Mouse (Mus musculus) c-Kit-positive CD71-positive TER-119-positive erythroid progenitor cells, embryonic 14.5 days (primary cell): Measurements from ENCODE around the gene Pex7.

Experiments used
- DNase-seq: peaks from one replicate; pipeline ENCODE4 v3.0.0-alpha.2; 2013; ENCODE audit warnings: low spot score

Pex7 gene

DNA sequence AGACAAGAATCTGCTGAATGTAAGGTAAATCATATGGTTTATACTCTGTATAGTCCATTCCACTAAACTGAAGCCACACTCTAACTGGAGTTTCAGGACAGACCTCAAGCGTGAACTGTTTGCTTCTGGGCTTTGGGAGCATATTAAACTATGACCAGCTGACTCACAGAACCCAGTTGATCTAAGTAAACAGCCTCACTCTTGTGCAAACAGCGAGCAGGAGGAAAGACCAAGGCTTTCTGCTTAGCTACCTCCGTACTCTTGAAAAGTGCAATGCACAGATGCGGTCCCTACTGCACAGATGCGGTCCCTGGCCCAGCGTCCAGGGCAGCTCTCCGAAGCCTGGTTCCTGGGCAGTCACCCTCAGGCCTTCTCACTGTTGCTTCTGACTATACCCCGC lies 30.2 kb downstream of the Pex7 start:
- no peak for DNase-seq

DNA sequence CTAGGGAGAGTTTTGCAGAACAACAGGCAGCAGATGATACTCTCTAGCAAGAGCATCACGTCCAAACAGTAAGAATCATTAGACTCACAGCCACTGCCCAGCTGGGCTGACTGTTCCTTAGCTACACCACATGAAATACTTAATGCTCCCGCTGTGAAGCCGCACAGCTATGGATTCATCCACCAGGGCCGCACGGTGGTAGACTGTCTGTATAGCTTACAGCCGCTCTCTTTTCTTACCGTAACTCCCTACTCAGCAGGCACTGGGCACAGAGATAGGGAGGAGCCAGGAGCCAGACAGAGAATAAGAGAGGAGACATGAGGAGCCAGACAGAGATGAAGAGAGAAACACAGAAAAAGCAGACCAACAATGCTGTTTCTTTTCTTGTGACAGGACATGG lies 30.8 kb downstream of the Pex7 start:
- no peak for DNase-seq

DNA sequence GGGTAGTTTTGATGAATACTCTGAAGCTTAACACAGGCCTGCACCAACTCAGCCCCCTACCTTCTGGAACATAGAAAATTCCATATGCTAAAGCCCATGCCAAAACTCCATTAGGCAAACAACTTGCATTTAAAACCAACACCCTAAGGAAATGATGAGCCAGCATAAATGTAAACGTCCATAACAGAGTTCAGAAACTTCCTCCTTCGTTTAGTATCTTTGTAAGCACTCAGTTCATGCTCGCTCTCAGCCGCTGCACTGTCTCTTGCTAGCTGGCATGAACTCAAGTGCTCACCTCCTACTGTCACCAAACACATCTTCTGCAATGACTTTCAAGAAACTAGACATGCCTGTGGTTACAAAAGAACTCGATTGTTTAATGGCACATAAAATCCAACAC lies 32.1 kb downstream of the Pex7 start:
- DNase-seq = no peak

GRCm38 (mm10) chr10:19855597-19856306 lies 51.7 kb downstream of the Pex7 start:
- no peak for DNase-seq

DNA sequence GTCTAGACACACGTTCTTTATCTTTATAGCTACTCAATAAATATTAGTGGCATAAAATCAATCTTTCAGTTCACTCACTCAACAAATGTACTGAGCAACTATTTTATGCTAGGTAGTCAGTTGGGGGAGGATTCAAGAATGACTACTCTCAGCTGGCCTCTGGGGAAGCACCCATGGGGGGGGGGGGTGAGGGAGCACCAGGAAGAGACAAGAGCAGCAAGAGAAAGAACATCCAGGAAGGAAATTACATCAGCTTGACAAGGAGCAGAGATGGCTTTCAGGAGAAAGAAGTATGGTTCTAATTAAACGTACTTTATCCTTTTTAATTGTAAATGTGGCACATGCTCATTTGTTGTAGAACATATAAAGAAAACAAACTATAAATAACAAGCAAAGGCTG lies 53.9 kb downstream of the Pex7 start:
- DNase-seq = no peak

GRCm38 (mm10) chr10:19852776-19853175 lies 54.7 kb downstream of the Pex7 start:
- DNase-seq = no peak

DNA sequence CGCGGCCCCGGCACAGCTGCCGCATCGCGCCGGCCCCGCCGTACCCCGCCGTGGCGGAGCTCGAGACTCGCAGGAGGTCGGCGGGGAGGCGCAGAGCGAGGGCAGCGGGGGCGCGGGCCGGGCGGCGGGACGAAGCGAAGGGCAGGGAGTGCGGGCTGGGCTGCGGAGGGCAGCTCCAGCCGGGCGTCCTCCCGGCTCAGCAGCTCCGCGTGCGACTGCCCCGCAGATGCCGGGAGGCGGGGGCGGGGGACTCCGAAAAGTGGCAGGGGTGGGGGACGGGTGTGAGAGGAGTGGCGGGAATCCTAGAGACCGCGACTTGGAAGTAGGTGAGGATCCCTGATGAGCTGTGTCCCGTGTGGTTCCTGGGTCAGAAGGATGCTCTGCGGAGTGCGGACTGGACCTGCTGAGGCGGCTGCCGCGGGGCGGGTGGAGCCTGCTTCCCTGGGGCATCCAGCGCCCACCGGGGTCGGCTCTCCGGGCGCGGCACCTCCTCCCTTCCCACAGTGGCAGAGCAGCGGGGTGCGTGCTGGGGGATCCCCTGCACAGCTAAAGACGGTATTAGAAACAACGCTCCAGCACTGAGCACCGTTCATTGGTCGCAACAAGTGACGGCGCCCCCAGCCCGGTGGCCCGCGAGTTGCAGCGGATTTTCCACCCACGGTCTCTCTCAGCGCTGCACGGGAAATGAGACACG lies 56.3 kb downstream of the Pex7 start, which contains the start of gene Slc35d3:
Gene Slc35d3 (minus strand): TSS at position 462 of the 694 bp plus-strand sequence.
- no peak for DNase-seq

DNA sequence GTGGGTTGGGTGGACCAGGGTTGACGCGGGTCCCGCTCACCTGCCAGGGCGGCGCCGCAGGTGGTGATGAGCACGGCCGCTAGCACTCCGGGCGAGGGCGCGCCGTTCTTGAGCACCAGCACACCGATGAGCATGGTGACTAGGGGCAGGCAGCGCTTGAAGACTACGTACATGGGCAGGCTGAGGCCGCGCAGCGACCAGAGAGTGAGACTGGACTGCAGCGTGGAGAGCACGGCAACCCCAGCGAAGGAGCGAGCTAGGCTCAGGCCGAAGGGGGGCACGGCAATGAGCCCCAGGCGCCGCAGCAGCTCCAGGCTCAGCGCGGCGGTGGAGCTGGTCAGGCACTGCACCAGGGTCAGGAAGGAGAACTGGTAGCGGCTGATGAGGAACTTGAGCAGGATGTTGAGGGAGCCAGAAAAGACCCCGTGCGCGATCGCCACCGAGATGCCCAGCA lies 56.9 kb downstream of the Pex7 start:
- no peak for DNase-seq

DNA sequence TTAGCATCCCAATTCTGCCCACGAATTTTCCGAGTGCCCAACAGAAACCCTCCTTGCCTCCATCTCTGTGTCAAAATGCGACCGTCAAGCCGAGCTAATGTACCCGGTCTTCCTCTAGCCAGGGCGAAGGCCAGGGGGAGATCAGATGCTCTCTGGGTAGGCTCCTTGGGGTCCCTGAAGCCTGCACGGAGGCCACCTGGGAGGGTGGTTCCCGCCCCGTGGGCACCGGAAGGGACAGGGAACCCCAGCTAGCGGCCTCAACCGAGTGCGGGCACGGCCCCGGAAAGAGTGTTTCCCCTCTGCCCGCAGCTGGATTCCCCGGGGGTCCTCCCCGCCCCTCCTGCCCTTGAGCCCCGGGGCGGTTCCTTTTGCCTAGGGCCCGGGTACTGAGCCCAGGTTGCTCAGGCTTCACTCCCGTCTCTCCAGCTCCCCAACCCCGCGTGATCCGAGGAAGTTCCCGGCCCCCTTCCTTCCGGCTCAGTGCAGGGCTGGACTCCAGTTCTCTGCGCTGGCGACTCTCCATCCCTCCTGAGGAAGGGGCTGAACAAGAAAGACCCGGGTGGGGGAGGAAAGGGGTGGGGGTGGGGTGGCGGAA lies 57.6 kb downstream of the Pex7 start:
- DNase-seq = no peak

- no peak for DNase-seq
These were observed 58.3 kb downstream of the Pex7 start for GRCm38 (mm10) chr10:19848928-19849770.

GRCm38 (mm10) chr10:19839836-19840235 lies 67.7 kb downstream of the Pex7 start:
- DNase-seq = no peak

DNA sequence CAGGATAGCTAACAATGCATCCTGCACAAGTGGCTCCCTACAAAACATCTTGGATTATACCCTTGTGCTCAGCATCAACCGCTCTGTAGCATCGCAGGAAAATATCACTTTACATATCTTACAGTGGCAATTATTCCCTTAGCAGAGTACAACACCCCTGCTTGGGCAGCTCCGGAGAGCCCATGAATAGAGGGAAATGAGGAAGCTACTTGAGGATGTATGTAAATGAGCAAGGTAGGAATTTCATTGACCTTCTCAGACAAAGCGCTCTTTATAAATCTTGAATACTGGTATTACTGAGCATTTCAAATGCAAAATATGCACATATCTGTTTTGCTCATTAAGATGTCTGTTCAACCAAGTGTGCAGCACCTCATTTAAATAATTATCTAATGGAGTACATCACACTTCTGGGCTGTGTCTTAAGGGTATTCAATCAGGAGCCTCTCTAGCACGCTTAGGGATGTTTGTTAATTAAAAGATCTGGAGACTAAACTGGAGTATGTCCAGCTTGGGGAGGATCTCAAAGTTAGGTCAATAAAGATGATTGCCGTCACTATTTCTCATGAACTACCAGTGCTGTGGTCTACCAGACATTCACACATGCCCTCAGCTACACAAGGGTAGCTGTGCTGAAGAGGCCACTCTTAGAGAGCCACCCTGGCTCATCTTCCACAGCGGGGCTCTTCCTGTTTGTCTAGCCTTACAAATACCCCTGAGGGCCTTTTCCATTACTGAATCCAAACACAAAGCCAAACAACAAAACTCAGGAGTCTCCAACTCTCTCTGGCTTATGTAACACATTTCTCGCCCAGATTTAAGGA lies 71.4 kb downstream of the Pex7 start:
- no peak for DNase-seq

- DNase-seq = no peak
These were observed 73.3 kb downstream of the Pex7 start for GRCm38 (mm10) chr10:19834222-19834621.

DNA sequence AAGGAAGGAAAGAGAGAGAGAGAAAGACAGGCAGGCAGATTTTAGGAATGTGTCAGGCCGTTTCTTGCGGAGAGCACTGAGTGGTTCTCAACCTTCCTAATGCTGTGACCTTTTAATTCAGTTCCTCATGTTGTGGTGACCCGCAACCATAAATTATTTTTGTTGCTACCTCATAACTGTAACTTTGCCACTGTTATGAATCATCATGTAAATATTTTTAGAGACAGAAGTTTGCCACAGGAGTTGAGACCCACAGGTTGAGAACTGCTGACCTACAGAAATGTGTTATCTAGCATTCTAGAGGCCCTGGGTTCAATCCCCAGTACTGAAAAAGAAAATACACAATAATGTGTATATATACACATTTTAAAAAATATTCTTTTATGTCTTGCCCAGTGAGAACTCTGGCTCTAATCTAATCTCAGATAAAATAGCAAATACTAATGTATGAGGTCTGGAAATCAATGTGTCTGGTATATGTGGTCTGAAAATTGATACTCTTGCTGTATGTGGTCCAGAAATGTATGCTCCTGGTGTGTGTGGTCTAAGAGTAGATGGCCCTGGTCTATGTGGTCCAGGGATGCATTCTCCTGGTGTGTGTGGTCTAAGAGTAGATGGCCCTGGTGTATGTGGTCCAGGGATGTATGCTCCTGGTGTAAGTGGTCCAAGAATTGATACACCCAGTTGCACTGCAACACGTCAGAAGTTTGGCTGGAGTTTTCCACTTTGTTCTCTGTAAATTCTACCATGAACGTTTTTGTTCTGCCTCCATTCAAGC lies 76.2 kb downstream of the Pex7 start:
- no peak for DNase-seq

GRCm38 (mm10) chr10:19820986-19821385 lies 86.5 kb downstream of the Pex7 start:
- no peak for DNase-seq

GRCm38 (mm10) chr10:19818723-19819355 lies 88.7 kb downstream of the Pex7 start:
- no peak for DNase-seq

DNA sequence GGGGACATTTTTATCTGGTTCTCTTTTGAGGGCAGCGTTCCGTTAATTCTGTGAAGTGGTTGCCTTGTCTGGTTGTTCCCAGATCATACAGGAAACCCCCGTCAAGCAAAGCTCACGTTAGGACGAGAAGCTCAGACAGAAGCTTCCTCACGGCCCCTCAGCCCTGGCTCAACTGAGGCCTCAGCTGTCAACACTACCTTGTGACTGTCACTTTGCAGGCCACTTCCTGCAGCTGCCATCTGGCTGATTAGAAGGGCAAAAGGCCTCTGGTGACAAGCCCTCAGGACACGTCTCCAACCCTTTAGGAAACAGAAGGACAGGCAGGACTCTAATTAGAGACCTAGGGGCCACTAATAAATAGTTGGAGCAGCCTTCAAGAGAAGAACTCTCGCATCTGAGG lies 92.1 kb downstream of the Pex7 start:
- no peak for DNase-seq

GRCm38 (mm10) chr10:19811436-19812172 lies 95.9 kb downstream of the Pex7 start:
- no peak for DNase-seq

DNA sequence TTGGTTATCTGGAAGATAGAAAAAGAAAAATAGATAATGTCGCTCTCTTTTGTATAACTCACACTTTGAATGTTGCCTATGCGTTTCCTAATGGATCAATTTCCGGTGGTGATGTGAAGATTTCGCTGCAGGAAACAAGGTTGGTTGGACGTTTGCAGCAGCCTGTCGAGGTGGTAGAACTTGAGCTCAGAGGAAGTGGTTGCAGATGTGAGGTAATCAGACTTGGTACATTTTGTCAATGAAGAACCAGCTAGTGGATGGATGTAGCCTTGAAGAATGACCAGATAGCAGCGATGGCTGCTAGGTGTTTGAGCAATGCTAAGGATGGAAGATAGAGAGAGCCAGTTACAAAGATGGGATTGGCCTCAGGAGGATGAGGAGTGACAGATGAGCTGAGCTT lies 102.7 kb downstream of the Pex7 start:
- no peak for DNase-seq
